Mouse (Mus musculus) heart, adult 2 months (tissue): Measurements from ENCODE around the gene Pla2g1b. TPM values are rescaled to one million over a fixed set of nuclear protein-coding genes. Genes with fewer than 3 reads are reported as not detected.

Experiments used
- DNase-seq, 2 experiments: peaks; one replicate each; pipeline ENCODE4 v3.0.0; 2021
- H3K27ac ChIP-seq: fragments of 200-600 bp; 2 replicates; pipeline ENCODE4 v1.8.1; 2022
- H3K27me3 ChIP-seq: fragments of 200-500 bp; 2 replicates; pipeline ENCODE4 v1.6.1; 2012; ENCODE audit warnings: mild to moderate bottlenecking, low read length, inconsistent platforms, mixed read lengths; ENCODE audit not compliant: control insufficient read depth, insufficient read depth
- H3K36me3 ChIP-seq: fragments of 200-500 bp; 2 replicates; pipeline ENCODE4 v1.6.1; 2012; ENCODE audit warnings: low read length, inconsistent platforms; ENCODE audit not compliant: control insufficient read depth, insufficient read depth
- H3K4me1 ChIP-seq: fragments of 200-500 bp; 2 replicates; pipeline ENCODE4 v1.6.1; 2011; ENCODE audit warnings: low read length; ENCODE audit not compliant: control insufficient read depth, insufficient read depth
- H3K4me3 ChIP-seq: fragments of 200-600 bp; 2 replicates; pipeline ENCODE4 v1.8.1; 2022
- H3K79me2 ChIP-seq: fragments of 200-500 bp; replicated peaks from 2 replicates; pipeline ENCODE4 v1.6.1; 2012; ENCODE audit warnings: mild to moderate bottlenecking, inconsistent platforms, low read length, moderate library complexity, mixed read lengths; ENCODE audit not compliant: control insufficient read depth, insufficient read depth
- H3K9ac ChIP-seq: fragments of 200-500 bp; 2 replicates; pipeline ENCODE4 v1.6.1; 2012; ENCODE audit warnings: low read depth, mild to moderate bottlenecking, control low read depth, inconsistent platforms, low read length, mixed read lengths
- CTCF ChIP-seq: fragments of 200-600 bp; IDR thresholded peaks from 2 replicates; pipeline ENCODE4 v1.8.1; 2022; ENCODE audit warnings: antibody characterized with exemption, mild to moderate bottlenecking, moderate library complexity
- EP300 ChIP-seq: fragments of 200-500 bp; IDR thresholded peaks from 2 replicates; pipeline ENCODE4 v1.6.1; 2011; ENCODE audit warnings: low read depth, low read length, control low read depth; ENCODE audit not compliant: insufficient read depth
- POLR2A ChIP-seq: fragments of 200-500 bp; IDR thresholded peaks from 2 replicates; pipeline ENCODE4 v1.6.1; 2011; ENCODE audit warnings: mild to moderate bottlenecking, low read depth, low read length, control low read depth; ENCODE audit not compliant: insufficient read depth
- WGBS: fragments of 180-500 bp; shearing (Covaris S2); methylation state at CpG from one replicate; pipeline ENCODE4 v1.1.7; 2018; 5-methylcytosine and 5-hydroxymethylcytosine counted together
- intact Hi-C: fragments of 180-260 bp; cut with DNase I; formaldehyde crosslinking; loops from one replicate; pipeline ENCODE4 v1.15.1; 2025
- long read RNA-seq: library from polyadenylated mRNA; stranded (forward); transcript quantifications from one replicate; pipeline ENCODE4 v2.0.0, GENCODE M21; 2021
- polyA plus RNA-seq: library from polyadenylated mRNA; depleted of rRNA; stranded (reverse); fragments of >200 nt; gene quantifications from 2 replicates; pipeline ENCODE4 v1.2.3, GENCODE M21; 2012; rRNA removed
- total RNA-seq, 2 experiments: library from RNA; stranded (reverse); gene quantifications; 2 replicates each; pipeline ENCODE4 v1.2.3; 2021

Pla2g1b gene
- total RNA-seq (not detected), polyA plus RNA-seq (not detected in 2 replicates)
- long read RNA-seq = 0 reads

GRCm38 (mm10) chr5:115465642-115466420, at the start of gene Pla2g1b:
Gene Pla2g1b (plus strand): TSS chr5:115466262.
- Histone ChIP-seq H3K27me3 (no peaks in the 10 kb centered on the region), H3K36me3 (no peaks in the 10 kb centered on the region), H3K27ac (no peak within 1 kb of the TSS), H3K4me1 (no peaks in the 10 kb centered on the region), H3K79me2 (no peaks in the 10 kb centered on the region), H3K4me3 (no peak within 1 kb of the TSS), H3K9ac (no peak within 1 kb of the TSS)
- WGBS = 46% methylated on average over 9 of the region's 9 CpGs
- intact Hi-C loops = no loop called here
- no peak for DNase-seq
- TF ChIP-seq CTCF (peak; percentile 53), POLR2A (no peak), EP300 (no peak)

- 5% methylated on average over 20 of the region's 20 CpGs for WGBS
- H3K79me2 ChIP-seq = no peaks in the 10 kb centered on the region
- H3K4me3 ChIP-seq = peak overlapping the region; percentile 39
- no peak for TF ChIP-seq POLR2A
- TF ChIP-seq EP300 = no peak
- no peak for TF ChIP-seq CTCF
- no peaks in the 10 kb centered on the region for H3K4me1 ChIP-seq
- no peak overlapping the region for H3K9ac ChIP-seq
- no peaks in the 10 kb centered on the region for H3K36me3 ChIP-seq
- no peak overlapping the region for H3K27ac ChIP-seq
- intact Hi-C loops = no loop called here
- no peak for DNase-seq
- peaks cover 17% of the 10 kb centered on the region for H3K27me3 ChIP-seq
Observed at GRCm38 (mm10) chr5:115428831-115429358, 37.2 kb upstream of the Pla2g1b start.

GRCm38 (mm10) chr5:115429359-115430186, 36.5 kb upstream of the Pla2g1b start, which contains the start of gene Msi1:
Gene Msi1 (plus strand): TSS chr5:115429599.
- H3K27ac ChIP-seq = no peak within 1 kb of the TSS
- no peaks in the 10 kb centered on the region for H3K79me2 ChIP-seq
- intact Hi-C loops = no loop called here
- peak within 1 kb of the TSS; percentile 39 for H3K4me3 ChIP-seq
- WGBS = 2% methylated on average over 92 of the region's 117 CpGs
- TF ChIP-seq POLR2A (no peak), EP300 (no peak)
- H3K9ac ChIP-seq = peak within 1 kb of the TSS; percentile 54
- no peaks in the 10 kb centered on the region for H3K36me3 ChIP-seq
- no peak for DNase-seq
- no peaks in the 10 kb centered on the region for H3K4me1 ChIP-seq
- peaks cover 17% of the 10 kb centered on the region for H3K27me3 ChIP-seq

- TF ChIP-seq POLR2A = no peak
- TF ChIP-seq CTCF = no peak
- TF ChIP-seq EP300 = no peak
- peak overlapping the region; percentile 38 for H3K4me3 ChIP-seq
- WGBS = 5% methylated on average over 44 of the region's 73 CpGs
- H3K9ac ChIP-seq = peak overlapping the region; percentile 54
- H3K36me3 ChIP-seq = no peaks in the 10 kb centered on the region
- no peaks in the 10 kb centered on the region for H3K4me1 ChIP-seq
- intact Hi-C loops = no loop called here
- H3K27me3 ChIP-seq = peaks cover 17% of the 10 kb centered on the region
- no peak overlapping the region for H3K27ac ChIP-seq
- H3K79me2 ChIP-seq = no peaks in the 10 kb centered on the region
- no peak for DNase-seq
Observed at GRCm38 (mm10) chr5:115430187-115430960, 35.7 kb upstream of the Pla2g1b start.

GRCm38 (mm10) chr5:115431061-115431897, 34.8 kb upstream of the Pla2g1b start:
- Histone ChIP-seq H3K27ac (no peak overlapping the region), H3K4me3 (no peak overlapping the region), H3K4me1 (no peaks in the 10 kb centered on the region), H3K36me3 (no peaks in the 10 kb centered on the region), H3K79me2 (no peaks in the 10 kb centered on the region), H3K9ac (no peak overlapping the region), H3K27me3 (peaks cover 17% of the 10 kb centered on the region)
- 35% methylated on average over 14 of the region's 14 CpGs for WGBS
- intact Hi-C loops = no loop called here
- DNase-seq = no peak
- peak; percentile 36 for TF ChIP-seq CTCF
- no peak for TF ChIP-seq EP300
